Mouse (Mus musculus) urinary bladder, postnatal 4 days (tissue): ENCODE data around the gene Tmem30c.
"Not testable (repeated sequence)": the region's sequence is repeated elsewhere in the genome, so short reads cannot be mapped to it uniquely, and the experiment has no call there.

Experiments used
- DNase-seq, 2 experiments: peaks; one replicate each; pipeline ENCODE4 v3.0.0; 2021 to 2022; ENCODE audit warnings: low spot score in 2 of 2

The Tmem30c gene

DNA sequence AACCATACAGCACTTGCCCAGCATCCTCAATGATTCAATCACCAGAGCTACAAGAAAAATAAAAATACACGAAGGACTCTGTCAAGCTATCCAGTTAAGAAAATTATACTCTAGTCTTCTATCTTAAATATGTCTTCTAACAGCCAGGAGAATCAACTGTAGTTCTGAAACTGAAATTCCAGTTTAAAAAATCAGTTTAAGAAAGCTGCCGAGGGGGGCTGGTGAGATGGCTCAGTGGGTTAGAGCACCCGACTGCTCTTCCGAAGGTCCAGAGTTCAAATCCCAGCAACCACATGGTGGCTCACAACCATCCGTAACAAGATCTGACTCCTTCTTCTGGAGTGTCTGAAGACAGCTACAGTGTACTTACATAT, 60.7 kb downstream of the Tmem30c start:
- DNase-seq: not testable (repeated sequence)

DNA sequence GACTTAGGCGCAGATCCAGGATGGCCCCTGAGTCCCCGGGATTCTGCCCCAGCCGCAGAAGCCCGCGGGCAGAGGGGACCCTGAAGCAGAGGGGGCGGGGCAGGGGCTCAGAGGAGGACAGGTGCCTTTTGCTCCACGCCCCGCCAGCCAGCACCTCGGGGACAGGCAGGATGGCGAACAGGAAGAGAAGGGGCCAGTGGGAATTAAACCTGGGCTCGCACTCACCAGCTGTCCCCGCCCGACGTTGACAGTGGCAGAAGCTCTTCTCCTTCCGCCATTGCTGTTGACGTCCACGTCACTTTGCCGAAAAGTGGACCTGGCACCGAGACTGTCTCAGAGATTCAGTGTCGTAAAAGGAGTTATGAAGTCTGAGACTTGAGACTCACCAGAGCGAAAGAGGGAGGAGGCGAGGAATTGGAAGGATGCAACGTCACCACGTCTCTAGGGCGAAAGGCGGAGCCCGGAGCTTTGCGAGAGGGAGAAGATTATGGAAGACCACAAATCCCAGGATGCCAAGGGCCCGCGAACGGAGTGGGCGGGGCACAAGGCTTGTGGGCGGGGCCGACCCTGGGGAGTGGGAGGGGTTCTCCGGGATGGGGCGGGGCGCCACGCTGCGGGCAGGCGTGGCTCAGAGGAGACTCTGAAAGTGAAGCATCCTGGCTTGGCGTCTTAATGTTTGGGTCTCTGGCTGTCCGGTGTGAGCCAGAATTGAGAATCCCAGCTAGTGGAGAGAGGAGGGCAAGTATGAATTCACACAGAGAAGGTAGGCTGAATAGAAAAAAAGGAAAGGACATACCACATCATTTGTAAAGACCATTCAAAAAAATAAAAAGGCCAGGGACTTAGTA, 61.4 kb downstream of the Tmem30c start, which contains the start of gene Tbc1d23:
Gene Tbc1d23, minus strand, starts transcription at position 416 of the 848 bp plus-strand sequence.
- peak; percentile 97 for DNase-seq

- DNase-seq: no peak
Measured at GRCm38 (mm10) chr16:57226444-57226843, 66.2 kb downstream of the Tmem30c start.

GRCm38 (mm10) chr16:57220361-57220760, 72.3 kb downstream of the Tmem30c start:
- DNase-seq: no peak
